Mouse (Mus musculus) lung, postnatal 0 days (tissue): ENCODE data around the gene Mrpl21. TPM values are rescaled to one million over a fixed set of nuclear protein-coding genes. Genes with fewer than 3 reads are reported as not detected.

Experiments
- ATAC-seq: fragments of 200-750 bp; cut with Nextera tagmentation; 2 replicates; pipeline ENCODE4 v1.8.0; 2017; ENCODE audit warnings: moderate library complexity
- DNase-seq: peaks from one replicate; pipeline ENCODE4 v3.0.0-alpha.2; 2016; ENCODE audit warnings: low spot score
- H3K27ac ChIP-seq: fragments of 300-500 bp; sonication (generic); 2 replicates; pipeline ENCODE4 v1.5.1; 2014; ENCODE audit warnings: antibody characterized with exemption, mild to moderate bottlenecking, low read length, mixed read lengths
- H3K27me3 ChIP-seq: fragments of 300-500 bp; sonication (generic); replicated peaks from 2 replicates; pipeline ENCODE4 v1.6.1; 2014; ENCODE audit warnings: low read length, mixed read lengths; ENCODE audit not compliant: insufficient read depth
- H3K36me3 ChIP-seq: fragments of 300-500 bp; sonication (generic); 2 replicates; pipeline ENCODE4 v1.6.1; 2014; ENCODE audit warnings: low read length, mixed read lengths; ENCODE audit not compliant: insufficient read depth
- H3K4me1 ChIP-seq: fragments of 300-500 bp; sonication (generic); 2 replicates; pipeline ENCODE4 v1.6.1; 2014; ENCODE audit warnings: antibody characterized with exemption, low read depth, low read length, mixed read lengths; ENCODE audit not compliant: insufficient read depth
- H3K4me2 ChIP-seq: fragments of 300-500 bp; sonication (generic); replicated peaks from 2 replicates; pipeline ENCODE4 v1.6.1; 2014; ENCODE audit warnings: low read depth, mild to moderate bottlenecking, low read length, moderate library complexity, mixed read lengths
- H3K4me3 ChIP-seq: fragments of 300-500 bp; sonication (generic); 2 replicates; pipeline ENCODE4 v1.5.1; 2014; ENCODE audit warnings: low read depth, low read length
- H3K9ac ChIP-seq: fragments of 300-500 bp; sonication (generic); replicated peaks from 2 replicates; pipeline ENCODE4 v1.6.1; 2014; ENCODE audit warnings: low read depth, mild to moderate bottlenecking
- H3K9me3 ChIP-seq: fragments of 300-500 bp; sonication (generic); 2 replicates; pipeline ENCODE4 v1.6.1; 2016; ENCODE audit warnings: low read length, mixed read lengths
- CTCF ChIP-seq: IDR thresholded peaks from 2 replicates; pipeline ENCODE4 v1.5.1; 2016; ENCODE audit warnings: antibody characterized with exemption, mild to moderate bottlenecking
- EP300 ChIP-seq: IDR thresholded peaks from 2 replicates; pipeline ENCODE4 v1.6.1; 2016; ENCODE audit warnings: antibody characterized with exemption, mild to moderate bottlenecking, control low read depth
- WGBS: fragments of 180-500 bp; shearing (Covaris S2); extraction: QIAGEN DNeasy Blood & Tissue Kit; methylation state at CpG from one replicate; pipeline ENCODE4 v1.1.7; 2014; 5-methylcytosine and 5-hydroxymethylcytosine counted together
- polyA plus RNA-seq: library from polyadenylated mRNA; unstranded; fragments of >200 nt; fragmentation: Nextera tagmentation; extraction: Ambion mirVana; gene quantifications from 2 replicates; pipeline ENCODE4 v1.2.1, GENCODE M21; 2015

Mrpl21 gene
- polyA plus RNA-seq, 1 experiment from 2014 or later, result 72.7 TPM

DNA sequence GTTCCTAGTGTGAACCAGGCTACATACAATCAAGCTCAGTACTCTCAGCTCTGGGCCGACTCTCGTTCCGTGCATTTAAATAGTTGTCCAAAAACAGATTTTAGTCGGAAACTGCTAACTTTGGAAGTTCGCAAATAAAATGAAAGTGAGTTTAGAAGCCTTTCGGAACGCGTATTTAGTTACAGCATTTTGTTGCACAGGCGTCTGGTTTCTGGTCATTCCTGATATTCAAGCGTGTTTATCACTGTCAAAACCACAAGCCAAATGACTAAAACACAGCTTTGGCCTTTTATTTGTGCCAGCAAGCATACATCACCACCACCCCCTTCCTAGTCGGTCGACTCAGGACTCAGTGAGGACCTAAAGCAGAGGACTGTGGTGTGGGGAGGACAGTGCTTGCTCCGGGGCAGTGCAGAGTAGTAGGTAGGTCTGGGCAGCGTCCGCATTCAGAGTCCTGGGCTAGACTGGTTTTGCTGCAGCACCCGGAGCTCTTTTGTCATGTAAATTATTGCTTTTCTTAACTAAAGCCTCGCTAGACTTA lies 41.6 kb downstream of the Mrpl21 start:
- Histone ChIP-seq H3K4me3 (peak overlapping the region; percentile 74), H3K4me1 (peaks cover 16% of the 10 kb centered on the region; the same call in 1 of the 2 replicates), H3K9me3 (no peaks in the 10 kb centered on the region), H3K36me3 (no peaks in the 10 kb centered on the region), H3K27ac (peak overlapping the region; percentile 96), H3K27me3 (no peaks in the 10 kb centered on the region), H3K9ac (peak overlapping the region; percentile 54), H3K4me2 (peak overlapping the region; percentile 95)
- DNase-seq (peak; percentile 57), ATAC-seq (no peak)
- TF ChIP-seq EP300, result no peak
- TF ChIP-seq CTCF, result no peak
- 2% methylated on average over 17 of the region's 17 CpGs for WGBS

DNA sequence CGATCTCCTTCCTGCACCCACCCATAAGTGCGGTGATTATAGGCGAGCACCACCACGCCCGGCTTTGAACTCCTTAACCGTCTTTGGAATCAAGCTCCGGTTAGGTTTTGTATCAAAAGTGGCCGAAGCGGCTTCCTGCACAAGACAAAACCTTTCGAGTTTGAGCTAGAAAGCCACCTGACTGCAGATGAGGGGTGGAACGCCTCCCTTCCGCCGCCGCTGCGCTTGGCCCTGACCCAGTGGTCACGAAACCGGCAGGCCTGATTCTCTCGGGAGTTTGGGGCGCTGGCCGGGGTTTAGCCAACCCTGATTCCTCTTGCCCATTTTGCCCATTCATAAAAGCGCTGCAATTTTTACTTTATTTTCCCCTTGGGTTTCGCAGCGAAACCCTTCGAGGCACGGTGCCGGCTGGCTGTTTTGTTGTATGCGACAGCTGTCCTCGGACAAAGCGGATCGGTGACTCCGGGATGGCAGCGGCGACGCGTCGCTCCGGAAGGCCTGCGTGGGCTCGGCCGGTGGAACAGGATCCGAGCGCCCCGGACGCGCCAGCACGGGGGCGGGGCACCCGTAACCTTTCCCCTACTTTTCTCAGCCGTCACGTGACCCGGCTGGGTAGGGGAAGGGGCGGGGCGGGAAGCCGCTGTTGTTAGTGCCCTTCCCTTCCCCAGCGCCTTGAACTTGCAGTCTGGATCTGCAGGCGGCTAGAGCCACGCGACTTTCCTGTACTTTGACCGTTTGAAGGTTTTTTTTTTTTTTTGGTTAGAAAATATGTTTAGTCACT lies 42.4 kb downstream of the Mrpl21 start:
- no peak for TF ChIP-seq CTCF
- TF ChIP-seq EP300, result peak; percentile 50
- Histone ChIP-seq H3K9ac (peak overlapping the region; percentile 52), H3K27me3 (no peaks in the 10 kb centered on the region), H3K9me3 (no peaks in the 10 kb centered on the region), H3K36me3 (no peaks in the 10 kb centered on the region), H3K4me2 (peak overlapping the region; percentile 95), H3K4me3 (peak overlapping the region; percentile 74), H3K4me1 (peaks cover 18% of the 10 kb centered on the region; the same call in 1 of the 2 replicates), H3K27ac (peak overlapping the region; percentile 96)
- DNase-seq (peak; percentile 98), ATAC-seq (peak; percentile 76)
- 1% methylated on average over 55 of the region's 59 CpGs for WGBS

DNA sequence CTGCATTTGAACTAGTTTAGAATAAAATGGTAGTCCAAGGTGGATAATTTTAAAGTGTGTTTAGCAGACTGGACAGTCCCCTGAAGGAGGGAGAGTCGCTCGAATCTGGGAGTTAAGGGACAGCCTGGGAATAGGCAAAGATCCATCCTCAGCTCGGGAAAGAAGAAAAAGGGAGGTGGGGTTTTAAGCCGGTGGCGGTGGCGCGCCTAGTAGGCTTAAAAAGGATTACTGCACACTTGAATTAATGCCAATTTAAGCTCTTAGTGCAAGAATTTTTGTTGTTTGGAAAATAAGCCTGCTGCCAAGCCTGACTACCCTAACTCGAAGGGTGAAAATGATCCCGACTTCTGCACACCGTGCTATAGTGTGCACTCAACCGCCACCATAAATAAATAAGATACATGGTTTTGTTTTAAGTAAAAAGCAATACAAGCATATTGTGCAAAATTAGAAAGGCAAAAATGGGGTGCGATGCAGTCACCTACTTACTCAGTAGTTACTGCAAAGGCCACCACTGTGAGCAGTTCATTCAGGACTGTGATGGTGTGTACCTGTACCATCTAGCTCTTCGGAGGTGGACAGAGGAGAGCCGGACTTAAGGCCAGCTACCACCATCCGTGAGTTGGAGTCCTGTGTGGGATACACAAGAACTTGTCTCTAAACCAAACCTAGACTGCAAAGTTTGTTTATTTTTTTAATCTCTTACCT lies 43.2 kb downstream of the Mrpl21 start:
- no peak for TF ChIP-seq CTCF
- no peak for TF ChIP-seq EP300
- no peaks in the 10 kb centered on the region for H3K27me3 ChIP-seq
- DNase-seq (peak; percentile 83), ATAC-seq (no peak)
- H3K4me1 ChIP-seq, result peaks cover 18% of the 10 kb centered on the region; the same call in 1 of the 2 replicates
- no peak overlapping the region for H3K9ac ChIP-seq
- WGBS, result 23% methylated on average over 15 of the region's 15 CpGs
- no peaks in the 10 kb centered on the region for H3K9me3 ChIP-seq
- no peaks in the 10 kb centered on the region for H3K36me3 ChIP-seq
- H3K27ac ChIP-seq, result peak overlapping the region; percentile 96
- peak overlapping the region; percentile 95 for H3K4me2 ChIP-seq
- peak overlapping the region; percentile 74 for H3K4me3 ChIP-seq

DNA sequence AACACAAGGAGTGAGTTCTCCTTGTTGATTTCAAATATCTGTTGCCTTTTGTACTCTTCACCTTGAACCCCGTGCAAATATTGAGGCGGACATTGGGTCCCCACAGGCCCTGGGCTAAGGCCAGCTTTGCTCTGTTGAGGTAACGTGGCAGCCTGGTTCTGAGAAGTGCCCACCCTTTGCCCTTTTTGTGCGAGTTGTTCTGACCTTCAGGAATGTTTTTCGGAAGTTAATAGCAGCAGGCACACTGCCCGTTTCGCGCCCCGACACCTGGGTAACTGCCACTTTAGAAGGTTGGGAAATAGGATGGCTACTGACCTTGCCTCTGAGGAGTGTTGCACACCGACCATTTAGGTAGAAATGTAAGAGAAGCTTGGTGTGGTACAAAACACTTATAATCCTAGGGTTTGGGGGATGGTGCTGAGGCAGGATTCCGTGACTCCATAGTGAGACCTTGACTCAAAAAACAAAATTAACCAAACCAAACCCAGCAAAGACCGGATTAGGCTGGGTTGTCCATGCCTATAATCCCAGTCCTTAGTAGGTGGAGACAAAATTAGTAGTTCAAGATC lies 43.9 kb downstream of the Mrpl21 start:
- no peaks in the 10 kb centered on the region for H3K27me3 ChIP-seq
- no peak overlapping the region for H3K4me3 ChIP-seq
- H3K9me3 ChIP-seq, result no peaks in the 10 kb centered on the region
- H3K9ac ChIP-seq, result no peak overlapping the region
- ATAC-seq (no peak), DNase-seq (peak; percentile 30)
- 69% methylated on average over 12 of the region's 12 CpGs for WGBS
- H3K4me2 ChIP-seq, result no peak overlapping the region
- no peaks in the 10 kb centered on the region for H3K36me3 ChIP-seq
- TF ChIP-seq CTCF (no peak), EP300 (no peak)
- H3K4me1 ChIP-seq, result peaks cover 14% of the 10 kb centered on the region; the same call in 1 of the 2 replicates
- H3K27ac ChIP-seq, result peak overlapping the region; percentile 96

DNA sequence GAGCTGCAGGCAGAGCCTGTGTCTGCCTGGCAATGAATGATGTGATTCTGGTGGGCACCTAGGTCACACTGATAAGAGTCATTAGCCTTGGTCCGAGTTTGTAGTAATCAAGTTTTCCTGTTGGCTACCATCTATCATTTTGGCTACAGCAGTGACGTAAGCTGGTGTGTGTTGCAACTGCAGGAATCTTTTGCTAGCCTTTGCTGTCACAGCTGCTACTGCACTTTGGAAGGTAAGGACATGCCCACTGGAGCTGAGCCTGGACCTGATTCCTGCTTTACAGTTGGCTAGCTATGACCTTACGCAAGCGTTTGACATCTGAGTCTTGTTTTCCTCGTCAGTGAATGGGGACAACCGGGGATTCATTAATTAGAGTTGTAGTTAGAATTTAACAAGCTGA lies 50.5 kb downstream of the Mrpl21 start:
- Histone ChIP-seq H3K4me1 (0 out of 2 replicates have a peak, but pooled peaks cover 5% of the 10 kb centered on the region), H3K9ac (no peak overlapping the region), H3K36me3 (no peaks in the 10 kb centered on the region), H3K27me3 (no peaks in the 10 kb centered on the region), H3K4me2 (no peak overlapping the region), H3K9me3 (no peaks in the 10 kb centered on the region), H3K27ac (no peak overlapping the region), H3K4me3 (no peak overlapping the region)
- ATAC-seq, result no peak
- DNase-seq, result no peak
- TF ChIP-seq EP300 (no peak), CTCF (no peak)
- WGBS, result 63% methylated on average over 6 of the region's 6 CpGs
